Mouse (Mus musculus): ENCODE data around the gene Anxa6.

DNA sequence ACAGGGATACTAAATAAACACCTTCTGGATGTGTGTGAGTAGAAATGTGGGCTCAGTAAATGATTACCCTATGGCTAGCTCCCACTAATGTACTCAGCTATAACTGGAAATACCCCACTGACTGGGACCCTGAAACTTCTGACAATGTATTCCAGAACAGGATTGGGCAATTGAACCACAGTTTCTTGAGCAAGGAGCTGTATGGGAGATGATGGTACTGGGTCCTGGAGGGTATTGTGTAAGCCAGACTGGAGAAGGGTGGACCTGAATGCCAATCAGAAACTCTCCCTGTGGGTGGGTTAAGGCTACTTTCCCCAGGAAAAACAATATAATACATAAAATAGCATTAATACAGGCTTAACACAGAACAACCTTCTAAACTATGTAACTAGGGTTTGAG, 43.3 kb downstream of the Anxa6 start:
- TF ChIP-seq CTCF (IDR thresholded peaks at IDR 0.05) = no peak
- no peak for TF ChIP-seq POLR2A (IDR thresholded peaks at IDR 0.05; ENCODE audit: insufficient read depth, low read depth, low read length)
- TF ChIP-seq EP300 (IDR thresholded peaks at IDR 0.05; ENCODE audit: insufficient read depth, low read depth, low read length) = no peak

Data from heart, adult 2 months (tissue).